Mouse (Mus musculus): ENCODE data around the gene Slc41a3.

The Slc41a3 gene

DNA sequence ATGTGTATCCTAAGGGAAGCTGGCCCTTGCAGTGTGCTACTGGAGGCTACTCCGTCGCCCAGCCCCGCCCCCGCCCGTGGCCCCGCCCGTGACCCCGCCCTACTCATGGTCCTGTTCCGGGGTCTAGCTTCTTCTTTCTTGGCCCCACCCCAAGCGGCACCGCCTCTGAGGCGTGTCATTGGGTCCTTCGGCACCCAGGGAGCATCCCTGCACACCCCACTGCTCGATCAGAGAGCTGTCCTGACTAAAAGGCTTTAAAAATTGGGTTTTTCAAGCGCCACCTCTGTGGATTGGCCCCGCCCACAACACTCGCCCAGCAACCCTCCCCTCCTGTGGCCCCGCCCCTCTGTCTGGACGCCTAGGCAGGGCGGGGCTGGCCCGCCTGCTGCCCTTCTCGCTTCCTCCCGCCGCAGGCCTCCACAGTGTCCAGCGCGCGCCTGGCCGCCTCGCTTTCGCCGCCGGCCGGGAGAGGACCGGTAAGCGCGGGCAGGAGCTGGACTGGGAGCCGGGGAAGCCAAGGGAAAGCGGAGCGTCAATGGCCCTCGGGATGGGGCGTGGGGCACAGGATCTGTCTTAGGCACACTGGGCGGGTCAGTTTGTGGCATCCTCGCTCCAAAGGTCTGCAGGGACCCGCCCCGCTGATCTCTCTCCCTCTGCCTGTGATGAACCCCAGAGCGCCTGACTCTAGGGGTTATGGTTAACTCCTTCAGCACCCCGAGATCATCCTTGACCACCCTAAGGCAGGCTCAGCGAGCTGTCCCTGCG lies at the start of gene Slc41a3:
Slc41a3 (plus strand) TSS at position 193 of the 765 bp plus-strand sequence.
- DNase-seq: peak; percentile 90

DNA sequence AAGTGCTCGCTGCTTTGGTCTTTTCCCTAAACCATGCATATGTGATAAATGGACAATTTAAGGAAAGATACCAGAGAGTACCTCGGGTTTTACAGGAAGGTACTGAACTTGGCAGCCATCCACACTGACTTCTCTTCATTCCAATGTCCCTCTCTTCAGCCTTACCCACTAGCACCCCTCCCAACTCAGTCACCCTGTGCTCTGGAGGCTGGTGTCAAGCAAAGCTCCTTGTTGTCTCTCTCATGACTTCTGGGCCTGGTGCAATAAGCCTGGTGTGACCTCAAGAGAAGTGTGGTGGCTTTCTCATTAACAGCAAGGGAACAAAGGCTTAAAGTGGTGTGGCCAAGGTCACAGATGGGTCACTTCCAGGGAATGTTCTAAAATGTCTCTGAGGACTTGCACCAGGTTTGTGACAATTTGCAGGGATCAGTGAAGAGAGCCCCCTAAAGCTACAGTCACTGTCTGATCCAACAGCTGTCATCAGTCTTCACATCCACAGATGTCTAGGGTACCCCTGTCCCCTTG lies 47.9 kb upstream of the Slc41a3 start:
- DNase-seq: no peak

DNA sequence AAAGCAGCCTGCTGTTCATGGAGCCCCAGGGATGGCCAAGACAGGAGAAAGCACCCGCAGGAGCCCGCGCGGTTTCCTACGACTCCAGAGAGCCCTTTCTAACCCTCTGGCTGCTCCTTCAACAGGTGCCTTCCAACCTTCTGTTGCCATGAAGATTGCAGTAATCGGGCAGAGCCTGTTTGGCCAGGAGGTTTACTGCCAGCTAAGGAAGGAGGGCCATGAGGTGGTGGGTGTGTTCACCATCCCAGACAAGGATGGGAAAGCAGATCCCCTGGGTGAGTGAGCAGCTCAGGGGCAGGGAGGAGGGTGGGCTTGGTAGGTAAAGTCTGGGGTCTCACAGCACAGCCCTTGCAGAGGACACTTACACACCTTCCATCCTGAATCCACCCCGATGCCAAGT lies 47.4 kb upstream of the Slc41a3 start:
- DNase-seq: no peak

DNA sequence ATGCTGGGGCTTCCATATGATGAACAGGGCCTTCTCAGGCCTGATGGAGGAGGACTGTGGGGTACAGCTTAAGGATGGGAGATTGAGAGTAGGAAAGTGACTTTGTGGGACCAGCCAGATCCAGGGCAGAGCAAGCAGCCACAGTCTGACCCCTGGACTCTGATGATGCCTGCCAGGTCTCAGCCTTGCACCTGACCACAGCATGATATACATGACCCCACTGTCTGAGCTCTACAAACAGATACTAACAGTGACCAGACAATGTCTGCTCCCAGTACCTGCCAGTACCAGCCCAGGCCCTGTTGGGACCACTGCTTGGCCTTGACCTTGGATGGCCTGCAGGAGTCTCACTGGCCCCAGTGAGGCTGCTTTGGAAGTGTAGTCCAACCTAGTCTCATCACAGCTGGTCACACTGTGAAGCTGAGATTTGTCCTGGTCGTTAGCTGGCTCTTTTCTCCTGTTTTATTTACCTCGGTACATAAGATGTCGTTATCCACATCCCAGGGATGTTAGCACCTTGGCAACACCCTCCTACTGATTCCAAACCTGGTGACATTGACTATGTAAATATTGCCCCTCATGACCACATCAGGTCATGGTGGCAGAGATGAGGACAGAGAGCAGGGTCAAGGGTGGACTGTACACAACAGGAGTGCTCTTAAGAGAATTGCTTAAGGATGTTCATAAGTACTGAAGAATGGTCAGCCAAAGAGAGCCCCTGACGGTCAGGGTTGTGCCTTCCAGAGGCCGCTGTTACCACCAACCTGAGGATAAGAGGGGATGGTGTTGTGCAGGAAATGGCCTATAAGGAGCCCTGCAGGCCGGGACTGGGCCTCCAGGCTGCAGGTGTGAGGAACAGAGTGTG lies 46.5 kb upstream of the Slc41a3 start:
- no peak for DNase-seq

DNA sequence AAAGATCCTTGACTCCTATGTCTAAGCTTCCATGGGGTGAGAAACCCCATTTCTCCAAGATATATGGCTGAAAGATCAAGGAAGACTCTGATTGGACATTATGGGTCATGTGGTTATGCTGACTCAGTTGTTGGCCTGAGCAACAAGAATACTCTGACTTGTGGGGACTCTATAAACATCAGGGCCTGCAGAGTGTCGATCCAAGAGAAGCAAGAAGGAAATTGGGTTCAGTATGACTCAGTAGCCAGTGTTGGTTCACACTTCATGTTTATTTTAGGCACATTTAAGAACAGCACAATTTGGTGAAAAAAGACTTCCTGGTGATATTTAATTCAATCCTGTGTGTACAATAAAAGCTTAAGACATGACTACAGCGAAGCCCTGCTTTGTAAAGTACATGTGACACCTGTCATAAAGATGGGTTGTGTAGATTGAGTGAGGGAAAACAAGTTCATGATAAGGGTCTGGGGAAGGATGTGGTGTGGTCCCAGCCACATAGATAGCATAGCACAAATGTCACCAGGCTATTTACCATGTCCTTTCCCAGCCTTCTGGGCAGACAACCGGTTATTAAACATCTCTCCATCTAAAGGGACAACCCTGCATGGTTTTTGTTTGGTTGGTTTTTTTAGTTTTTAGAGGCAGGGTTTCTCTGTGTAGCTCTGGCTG lies 44.0 kb upstream of the Slc41a3 start:
- no peak for DNase-seq

DNA sequence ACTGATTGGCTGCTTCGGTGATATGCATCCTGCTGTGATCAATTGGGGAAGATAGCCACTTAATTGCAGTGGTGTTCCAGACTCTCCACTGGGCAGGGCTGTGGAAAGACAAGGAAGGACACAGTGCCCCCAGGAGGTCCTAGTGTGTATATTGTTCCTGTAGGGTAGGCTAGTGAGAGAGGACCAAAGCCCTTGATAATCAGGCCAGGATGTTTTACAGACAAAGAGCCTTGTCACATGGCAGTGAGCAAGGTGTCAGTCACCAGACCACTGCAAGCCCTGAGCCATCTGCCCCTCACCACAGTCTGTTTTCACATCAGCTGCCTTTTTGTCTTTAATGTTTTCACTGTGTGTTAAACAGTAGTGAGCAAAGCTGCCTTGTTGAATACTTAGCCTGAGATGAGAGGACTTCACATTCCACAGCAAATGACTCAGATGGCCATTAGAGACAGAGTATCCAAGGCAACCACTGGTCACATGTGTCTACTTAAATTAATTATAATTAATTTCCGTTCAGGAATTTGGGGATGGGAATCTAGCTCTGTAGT lies 43.2 kb upstream of the Slc41a3 start:
- DNase-seq: no peak

DNA sequence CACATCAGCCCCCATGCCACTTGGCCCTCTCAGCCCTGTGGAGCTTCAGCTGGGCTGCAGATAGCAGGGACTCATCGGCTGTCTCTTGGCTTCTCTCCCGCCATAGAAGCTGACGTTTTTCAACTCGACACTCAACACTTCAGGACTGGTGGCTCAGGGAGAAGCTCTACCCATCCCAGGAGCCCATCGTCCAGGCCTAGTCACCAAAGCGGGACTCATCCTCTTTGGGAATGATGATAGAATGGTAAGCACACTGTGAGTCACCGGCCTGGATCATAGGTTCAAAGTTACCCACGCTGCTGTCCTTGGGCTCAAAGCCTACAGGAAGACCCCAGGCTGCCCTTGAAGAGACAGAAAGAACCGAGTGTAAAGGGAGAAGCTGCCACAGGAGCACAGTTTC lies 40.3 kb upstream of the Slc41a3 start:
- no peak for DNase-seq

DNA sequence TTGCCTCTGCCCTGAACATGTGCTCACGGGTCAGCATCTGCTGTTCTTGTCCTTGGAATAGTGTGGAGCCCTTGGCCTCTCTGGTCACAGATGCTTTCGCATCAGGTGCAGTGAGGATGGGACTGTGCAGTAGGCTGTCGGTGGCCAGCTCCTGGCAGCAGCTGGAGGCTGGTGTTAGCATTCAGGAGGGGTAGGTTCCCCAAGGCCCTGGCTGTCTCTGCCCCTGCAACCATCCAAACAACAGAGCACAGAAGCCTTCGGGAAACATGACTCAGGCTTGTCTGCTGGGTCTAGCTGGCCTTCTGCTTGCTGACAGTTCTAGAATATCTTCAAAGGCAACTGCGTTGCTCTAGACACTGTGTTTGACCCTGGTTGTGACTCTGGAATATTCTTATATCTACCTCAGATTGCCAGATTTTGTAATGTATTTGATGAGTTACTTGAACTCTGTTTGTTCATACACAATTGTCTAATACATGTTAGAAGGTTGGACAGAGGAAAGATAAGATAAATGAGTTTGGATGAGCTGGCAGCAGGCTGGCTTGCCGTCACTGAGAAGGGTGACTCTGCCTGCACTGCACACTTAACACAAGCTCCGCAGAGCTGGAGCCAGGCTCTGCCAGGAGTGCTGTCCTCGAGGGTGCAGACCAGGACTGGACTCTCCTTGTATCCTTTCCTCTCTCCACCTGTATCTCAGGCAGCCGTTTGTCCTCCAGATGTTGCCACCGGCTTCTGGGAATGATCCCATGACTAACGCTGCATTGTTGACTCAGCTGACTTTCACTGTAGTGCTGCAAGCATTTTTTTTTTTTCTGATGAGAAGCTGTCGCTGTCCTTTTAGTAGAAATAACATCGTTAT lies 38.9 kb upstream of the Slc41a3 start:
- no peak for DNase-seq

DNA sequence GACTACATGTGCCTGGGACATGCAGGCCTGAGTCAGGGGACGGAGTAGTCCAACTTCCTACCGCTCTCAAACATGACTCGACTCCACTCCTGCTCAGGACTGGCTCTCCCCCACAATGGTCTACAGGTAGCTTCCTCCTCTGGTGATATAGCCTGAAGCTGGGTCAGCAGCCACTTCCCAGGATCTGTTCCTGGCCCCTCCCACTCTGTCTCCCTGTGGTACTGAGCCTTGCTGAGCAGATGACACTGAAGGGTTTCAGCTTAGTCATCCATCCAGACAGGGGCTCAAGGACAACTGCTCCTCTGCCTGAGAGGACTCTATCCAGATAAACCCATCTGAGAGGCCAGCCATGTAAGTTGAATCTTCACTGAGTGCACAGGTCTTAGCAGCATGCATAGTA lies 37.0 kb upstream of the Slc41a3 start:
- DNase-seq: no peak

DNA sequence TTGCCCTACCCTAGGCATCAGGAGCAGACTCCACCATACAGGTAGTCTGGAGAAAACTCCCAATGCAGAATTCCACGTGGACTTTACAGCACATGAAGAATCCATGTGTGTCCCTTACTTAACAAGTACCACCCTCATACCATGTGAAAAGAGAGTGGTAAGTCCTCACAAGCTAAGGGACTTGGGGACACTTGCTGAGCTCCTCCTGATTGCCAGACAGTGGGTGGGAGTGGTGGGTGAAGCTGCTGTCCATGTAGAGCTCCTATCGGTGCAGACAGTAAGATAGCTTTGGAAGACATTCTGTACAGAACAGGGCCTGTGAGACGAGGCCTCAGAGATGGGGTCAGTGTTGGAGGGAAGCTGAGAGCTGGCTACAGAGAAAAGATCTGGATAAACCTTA lies 36.6 kb upstream of the Slc41a3 start:
- no peak for DNase-seq

DNA sequence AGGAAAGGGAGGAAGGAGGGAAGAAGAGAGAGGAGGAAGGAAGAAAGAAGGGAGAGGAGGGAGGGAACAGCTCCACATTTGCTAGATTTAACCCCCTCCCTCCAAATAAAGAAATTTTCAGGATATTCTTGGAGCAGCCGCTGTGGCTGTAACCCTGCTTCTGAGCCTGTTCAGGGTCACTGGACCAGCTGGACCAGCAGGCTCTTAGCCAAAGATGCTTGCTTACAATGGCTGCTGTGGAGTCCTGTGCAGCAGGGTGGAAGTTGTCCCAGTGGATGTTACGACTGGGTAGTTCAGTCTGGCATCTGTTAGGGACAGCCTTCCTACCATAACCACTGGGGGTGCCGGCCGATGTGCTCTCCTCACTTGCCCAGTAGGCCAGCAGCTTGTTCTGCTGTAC lies 35.8 kb upstream of the Slc41a3 start:
- no peak for DNase-seq

DNA sequence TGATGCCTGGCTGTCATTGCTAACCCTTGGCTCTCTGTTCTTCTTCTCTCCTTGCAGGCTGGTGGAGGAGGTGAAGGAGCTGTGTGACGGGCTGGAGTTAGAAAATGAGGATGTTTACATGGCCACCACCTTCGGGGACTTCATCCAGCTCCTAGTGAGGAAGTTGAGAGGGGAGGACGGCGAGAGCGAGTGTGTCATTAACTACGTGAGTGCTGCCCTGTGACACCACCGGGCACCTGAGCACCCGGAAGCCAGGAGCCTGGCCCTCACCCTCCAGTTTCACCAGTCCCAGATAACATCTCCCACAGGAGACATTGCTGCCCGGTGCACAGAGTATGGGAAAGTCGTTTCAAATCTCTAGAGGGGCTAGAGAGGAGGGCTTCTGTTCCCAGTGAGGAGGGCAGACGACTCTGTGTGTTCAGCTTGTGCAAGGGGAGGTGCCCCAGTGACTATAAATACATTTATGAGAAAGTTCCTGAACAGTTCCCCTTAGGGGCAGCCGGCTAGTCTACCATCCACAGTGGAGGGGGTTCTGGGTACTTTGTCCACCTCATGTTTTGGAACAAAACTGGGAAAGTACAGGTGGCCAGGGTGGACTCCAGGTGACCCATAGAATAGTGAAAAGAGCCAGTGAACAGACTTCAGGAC lies 34.7 kb upstream of the Slc41a3 start:
- DNase-seq: no peak

DNA sequence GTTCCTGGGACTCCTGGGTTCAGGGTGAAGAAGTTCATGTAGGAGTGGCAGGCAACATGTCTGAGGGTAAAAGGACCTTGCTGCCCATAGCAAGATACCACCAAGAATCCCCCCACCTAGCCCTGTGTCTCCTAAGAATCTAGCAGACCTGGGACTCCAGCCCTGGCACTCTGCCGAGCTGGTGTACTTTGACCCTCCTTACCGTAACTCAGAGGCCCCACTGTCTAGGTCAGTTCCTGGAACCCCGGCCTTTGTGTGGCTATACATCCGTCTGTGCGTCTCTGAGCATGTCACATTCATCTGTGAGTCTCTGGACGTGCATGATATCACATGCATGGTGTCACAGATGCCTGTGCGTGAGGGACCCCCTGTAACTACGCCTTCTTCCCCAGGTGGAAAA lies 34.1 kb upstream of the Slc41a3 start:
- no peak for DNase-seq

DNA sequence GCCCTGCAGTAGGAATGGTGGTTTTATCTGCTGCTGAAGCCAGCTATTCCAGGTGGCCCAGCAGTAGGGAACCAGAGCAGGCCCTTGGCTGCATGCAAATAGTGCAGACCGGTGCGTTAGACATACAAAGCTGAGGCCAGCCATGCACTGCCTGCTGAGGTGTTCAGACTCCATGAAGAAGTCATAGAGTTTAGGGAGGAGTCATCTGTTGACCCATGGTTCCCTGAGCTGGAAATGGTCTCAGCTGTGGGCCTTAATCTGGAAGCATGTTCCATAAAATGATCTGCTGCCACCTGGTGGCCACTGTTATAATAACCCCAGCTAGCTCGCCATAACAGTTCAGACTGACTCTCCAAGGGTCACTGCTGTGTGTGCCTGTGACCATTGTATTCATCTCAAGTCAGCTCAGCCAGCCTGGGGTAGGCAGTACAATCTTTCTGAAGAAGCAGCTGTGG lies 29.2 kb upstream of the Slc41a3 start:
- peak; percentile 84 for DNase-seq

DNA sequence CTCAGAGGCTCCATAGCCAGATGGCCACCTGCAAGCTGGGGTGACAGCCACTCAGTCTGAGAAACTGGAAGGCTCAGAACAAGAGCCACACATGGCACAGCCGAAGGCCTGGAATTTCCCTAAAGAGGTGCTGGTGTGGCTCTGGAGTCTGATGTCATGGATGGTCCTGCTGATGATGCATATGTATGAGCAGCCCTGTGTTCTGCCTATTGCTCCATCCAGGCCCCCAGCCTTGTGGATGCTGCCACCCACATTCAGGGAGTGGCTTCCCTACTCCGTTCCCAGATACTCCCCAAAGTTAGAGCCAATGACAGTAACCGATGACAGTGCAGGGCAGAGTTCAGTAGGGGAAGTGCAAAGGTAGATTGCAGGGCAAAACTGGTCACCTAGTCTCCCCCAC lies 26.4 kb upstream of the Slc41a3 start:
- DNase-seq: no peak

DNA sequence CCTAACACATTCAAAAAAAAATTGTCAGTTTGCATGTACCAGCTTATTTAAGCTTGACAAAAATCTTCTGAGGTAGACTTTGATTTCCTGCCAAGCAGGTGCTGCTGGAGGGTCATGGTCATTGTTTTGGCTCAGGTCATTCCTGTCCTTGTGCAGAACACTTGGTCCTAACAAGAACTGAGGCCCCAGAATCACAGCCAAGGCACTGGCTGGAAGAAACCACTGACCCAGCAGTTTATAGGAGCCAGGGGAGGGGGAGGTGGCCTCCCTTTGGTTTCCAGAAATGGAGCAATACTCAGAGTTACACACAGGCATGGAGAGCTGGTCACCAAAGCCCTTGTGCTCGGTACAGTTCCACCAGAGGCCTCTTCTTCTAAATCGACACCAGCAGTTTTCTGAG lies 22.2 kb upstream of the Slc41a3 start:
- DNase-seq: no peak

DNA sequence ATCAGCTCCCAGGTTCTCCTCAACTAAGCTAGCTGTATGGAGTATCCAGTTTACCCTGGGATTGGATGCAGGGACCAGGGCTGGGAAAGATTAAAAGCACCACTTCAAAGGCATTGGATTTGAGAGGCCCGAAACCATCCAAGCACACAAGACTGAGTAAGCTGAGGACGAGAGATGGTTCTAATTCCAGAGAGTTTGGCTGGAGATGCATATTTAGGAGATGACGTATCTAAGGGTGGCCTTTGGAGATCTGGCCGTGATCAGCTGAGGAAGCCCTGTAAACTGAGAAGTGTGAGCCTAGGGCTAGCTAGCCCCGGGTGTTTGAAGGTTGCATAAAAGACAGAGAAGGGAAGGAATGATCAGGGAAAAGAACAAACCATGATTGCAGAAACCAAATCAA lies 16.4 kb upstream of the Slc41a3 start:
- no peak for DNase-seq

DNA sequence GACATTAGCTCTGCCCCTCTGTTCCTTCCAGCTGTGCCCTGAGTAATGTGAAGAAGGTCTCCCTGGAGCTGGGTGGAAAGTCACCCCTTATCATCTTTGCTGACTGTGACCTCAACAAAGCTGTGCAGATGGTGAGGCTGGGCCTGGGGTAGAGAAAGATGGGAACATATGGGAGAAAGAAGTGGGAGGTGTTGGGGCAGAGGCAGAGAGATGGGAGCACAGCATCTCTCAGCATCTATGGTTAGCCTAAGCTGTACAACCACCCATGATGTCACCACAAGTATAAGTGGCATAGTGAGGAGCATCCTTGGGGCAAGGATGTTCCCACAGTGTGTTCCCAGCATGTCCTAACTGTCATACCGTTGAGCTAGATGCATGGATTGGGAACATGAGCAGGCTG lies 13.8 kb upstream of the Slc41a3 start:
- DNase-seq: no peak

DNA sequence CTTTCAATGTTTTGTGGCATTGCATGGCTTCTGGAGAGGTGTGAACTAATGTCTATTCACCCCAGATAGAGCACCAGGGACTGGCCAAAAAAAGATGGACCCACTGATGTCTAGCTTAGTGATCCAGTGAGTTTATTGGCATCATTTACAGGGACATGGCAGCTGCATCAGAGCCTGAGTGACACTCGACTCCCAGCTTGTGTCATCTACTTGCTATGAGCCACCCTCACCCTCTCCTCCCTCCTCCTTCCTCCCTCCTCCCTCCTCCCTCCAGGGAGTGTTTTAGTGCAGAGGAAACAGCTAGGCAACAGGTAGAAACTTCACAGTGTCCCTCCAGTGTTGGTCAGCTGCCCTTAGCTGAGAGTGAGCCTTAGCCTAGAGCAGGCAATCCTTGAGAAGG lies 9.6 kb upstream of the Slc41a3 start:
- DNase-seq: no peak

DNA sequence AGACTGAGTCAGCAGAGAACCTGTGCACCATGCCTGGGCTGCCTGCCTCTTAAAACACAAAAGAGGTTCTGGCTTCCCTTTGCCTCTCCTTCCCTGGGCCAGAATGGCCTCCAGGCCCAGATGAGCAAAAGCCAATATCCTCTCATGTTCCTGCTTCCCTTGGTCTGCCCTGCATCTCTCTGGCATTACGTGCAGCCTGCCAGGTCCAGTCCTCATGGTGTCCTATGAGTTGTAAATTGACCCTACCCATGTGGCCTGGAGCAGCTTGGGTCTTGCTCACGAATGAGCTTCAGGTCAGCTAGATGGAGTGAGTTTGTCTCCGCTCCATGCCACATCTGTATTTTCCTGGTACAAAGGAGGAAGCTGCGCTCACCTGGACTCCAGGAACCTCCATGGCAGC lies 7.5 kb upstream of the Slc41a3 start:
- no peak for DNase-seq

DNA sequence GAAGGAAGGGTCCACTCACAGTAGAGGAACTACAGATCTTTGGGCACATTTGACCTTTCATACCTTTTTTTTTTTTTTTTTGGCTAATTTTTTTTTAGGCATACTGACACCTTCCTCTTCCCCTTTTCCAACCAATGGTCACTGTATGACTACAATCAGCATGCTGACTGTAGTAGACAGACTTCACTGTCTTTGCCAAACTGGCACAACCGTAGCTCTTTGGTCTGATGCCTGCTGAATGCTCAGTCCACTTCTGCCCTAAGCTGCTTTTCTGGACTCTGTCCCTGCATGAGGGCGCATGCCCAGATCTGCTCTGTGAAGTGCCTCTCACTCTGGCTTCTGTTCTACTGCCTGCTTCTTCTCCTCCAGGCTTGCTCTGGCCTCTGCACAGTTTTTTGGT lies 6.9 kb upstream of the Slc41a3 start:
- DNase-seq: no peak

DNA sequence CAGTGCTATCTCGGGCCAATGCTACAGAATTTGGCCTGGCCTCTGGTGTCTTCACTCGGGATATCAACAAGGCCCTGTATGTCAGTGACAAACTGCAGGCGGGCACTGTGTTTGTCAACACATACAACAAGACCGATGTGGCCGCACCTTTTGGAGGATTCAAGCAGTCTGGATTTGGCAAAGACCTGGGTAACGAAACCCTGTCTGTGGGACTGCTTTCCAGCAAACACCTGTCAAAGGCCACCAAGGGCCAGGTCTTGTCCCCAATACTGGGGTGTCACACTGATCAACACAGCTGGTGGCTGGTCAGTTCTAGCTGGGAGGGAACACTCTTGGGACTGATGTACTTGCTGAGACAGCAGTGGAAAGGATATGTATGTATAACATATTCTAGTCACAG lies 6.3 kb upstream of the Slc41a3 start:
- DNase-seq: no peak

Data from thymus, postnatal 4 days (tissue).